Mouse (Mus musculus) intestine, embryonic 14.5 days (tissue): ENCODE results near the gene Gm20518. TPM values are rescaled to one million over a fixed set of nuclear protein-coding genes. Genes with fewer than 3 reads are reported as not detected.

Experiments
- ATAC-seq: fragments of 200-750 bp; cut with Nextera tagmentation; replicated peaks from 2 replicates; pipeline ENCODE4 v1.8.0; 2017; ENCODE audit warnings: low read depth, moderate number of reproducible peaks, moderate TSS enrichment, moderate library complexity; ENCODE audit not compliant: low FRiP score, low TSS enrichment
- DNase-seq: peaks from one replicate; pipeline ENCODE4 v3.0.0-alpha.2; 2018; ENCODE audit warnings: low spot score
- H3K27ac ChIP-seq: fragments of 300-500 bp; sonication (generic); 2 replicates; pipeline ENCODE4 v1.5.1; 2014; ENCODE audit warnings: low read depth, mild to moderate bottlenecking, control low read depth
- H3K27me3 ChIP-seq: fragments of 300-500 bp; sonication (generic); replicated peaks from 2 replicates; pipeline ENCODE4 v1.6.1; 2014; ENCODE audit warnings: low read length, control low read depth; ENCODE audit not compliant: control insufficient read depth, insufficient read depth
- H3K36me3 ChIP-seq: fragments of 300-500 bp; sonication (generic); 2 replicates; pipeline ENCODE4 v1.6.1; 2014; ENCODE audit warnings: low read length, control low read depth; ENCODE audit not compliant: control insufficient read depth, insufficient read depth
- H3K4me1 ChIP-seq: fragments of 300-500 bp; sonication (generic); replicated peaks from 2 replicates; pipeline ENCODE4 v1.6.1; 2014; ENCODE audit warnings: low read length, control low read depth, mixed read lengths; ENCODE audit not compliant: control insufficient read depth, insufficient read depth
- H3K4me2 ChIP-seq: fragments of 300-500 bp; sonication (generic); 2 replicates; pipeline ENCODE4 v1.6.1; 2014; ENCODE audit warnings: low read length
- H3K4me3 ChIP-seq: fragments of 300-500 bp; sonication (generic); 2 replicates; pipeline ENCODE4 v1.5.1; 2014; ENCODE audit warnings: low read depth, low read length, control low read depth, mixed read lengths
- H3K9ac ChIP-seq: fragments of 300-500 bp; sonication (generic); 2 replicates; pipeline ENCODE4 v1.6.1; 2014; ENCODE audit warnings: mild to moderate bottlenecking, low read length
- H3K9me3 ChIP-seq: fragments of 300-500 bp; sonication (generic); 2 replicates; pipeline ENCODE4 v1.6.1; 2016; ENCODE audit warnings: low read length, control low read depth; ENCODE audit not compliant: control insufficient read depth
- WGBS: fragments of 180-500 bp; shearing (Covaris S2); extraction: QIAGEN DNeasy Blood & Tissue Kit; methylation state at CpG from one replicate; pipeline ENCODE4 v1.1.7; 2014; 5-methylcytosine and 5-hydroxymethylcytosine counted together
- polyA plus RNA-seq: library from polyadenylated mRNA; unstranded; fragments of >200 nt; fragmentation: Nextera tagmentation; extraction: Ambion mirVana; gene quantifications from 2 replicates; pipeline ENCODE4 v1.2.1, GENCODE M21; 2014

The Gm20518 gene
- polyA plus RNA-seq, 1 experiment from 2014 or later: 0.37 TPM

DNA sequence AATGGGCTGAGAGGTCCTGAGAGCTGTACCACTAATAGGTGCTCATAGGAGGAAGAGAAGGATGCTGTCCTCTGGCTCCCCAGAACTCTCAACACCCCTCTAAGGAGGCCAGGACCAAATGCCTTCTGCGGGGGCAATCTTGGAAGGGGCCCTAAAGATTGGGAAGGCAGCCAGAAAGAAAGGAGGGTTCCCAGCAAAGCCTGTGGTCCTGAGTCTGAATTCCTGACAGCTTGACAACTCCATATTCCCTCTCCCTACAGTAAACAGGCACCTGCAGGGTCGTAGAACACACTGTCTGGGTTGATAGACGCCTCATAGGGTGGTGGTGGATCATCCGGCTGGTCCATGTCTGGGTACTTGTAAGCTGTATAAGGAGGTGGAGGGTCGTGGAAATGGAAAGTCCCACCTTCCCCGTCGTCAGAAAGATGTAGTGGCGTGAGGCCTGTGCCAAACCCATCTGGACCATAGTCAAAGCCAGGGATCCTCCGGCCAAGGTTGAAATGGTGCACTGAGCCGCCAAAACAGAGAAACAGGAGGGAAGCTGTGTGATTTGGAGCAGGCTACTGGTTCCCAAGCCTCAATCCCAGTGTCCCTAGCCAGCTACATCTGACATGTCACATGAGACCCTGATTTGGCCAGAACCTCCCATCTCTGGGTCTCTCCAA lies 47.6 kb downstream of the Gm20518 start:
- 85% methylated on average over 10 of the region's 10 CpGs for WGBS
- no peak overlapping the region for H3K9ac ChIP-seq
- no peak for ATAC-seq

DNA sequence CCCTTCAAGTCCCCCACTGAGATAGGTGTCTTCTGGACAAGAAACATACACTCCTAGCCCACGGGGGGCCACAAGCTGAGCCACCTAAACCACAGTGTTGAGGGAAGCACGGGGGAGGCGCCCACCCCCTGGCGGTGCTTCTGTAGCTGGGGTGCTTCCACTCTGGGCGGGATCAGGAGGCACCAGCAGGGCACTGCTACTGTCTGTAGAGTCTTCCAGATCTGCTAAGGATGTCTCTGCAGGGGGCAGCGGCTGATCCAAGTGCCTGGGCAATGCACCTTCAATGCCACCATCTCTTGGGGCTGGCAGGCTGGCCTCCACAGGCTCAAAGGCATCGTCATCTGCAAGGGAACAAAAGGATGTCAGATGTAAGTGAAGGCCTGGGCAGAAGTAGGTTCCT lies 49.0 kb downstream of the Gm20518 start:
- ATAC-seq (no peak), DNase-seq (no peak)
- H3K4me3 ChIP-seq: no peak overlapping the region
- no peak overlapping the region for H3K9ac ChIP-seq
- H3K27me3 ChIP-seq: no peaks in the 10 kb centered on the region; the same call in 1 of the 2 replicates
- H3K36me3 ChIP-seq: peaks cover 70% of the 10 kb centered on the region
- WGBS: 96% methylated on average over 7 of the region's 7 CpGs
- no peaks in the 10 kb centered on the region for H3K4me1 ChIP-seq
- no peaks in the 10 kb centered on the region for H3K9me3 ChIP-seq
- no peak overlapping the region for H3K27ac ChIP-seq
- no peak overlapping the region for H3K4me2 ChIP-seq

More for the DNA sequence above, 47.6 kb downstream of the Gm20518 start:
- DNase-seq: no peak
- Histone ChIP-seq H3K9me3 (no peaks in the 10 kb centered on the region), H3K27me3 (no peaks in the 10 kb centered on the region), H3K4me2 (no peak overlapping the region), H3K27ac (no peak overlapping the region), H3K4me1 (no peaks in the 10 kb centered on the region), H3K36me3 (peaks cover 84% of the 10 kb centered on the region), H3K4me3 (no peak overlapping the region)

DNA sequence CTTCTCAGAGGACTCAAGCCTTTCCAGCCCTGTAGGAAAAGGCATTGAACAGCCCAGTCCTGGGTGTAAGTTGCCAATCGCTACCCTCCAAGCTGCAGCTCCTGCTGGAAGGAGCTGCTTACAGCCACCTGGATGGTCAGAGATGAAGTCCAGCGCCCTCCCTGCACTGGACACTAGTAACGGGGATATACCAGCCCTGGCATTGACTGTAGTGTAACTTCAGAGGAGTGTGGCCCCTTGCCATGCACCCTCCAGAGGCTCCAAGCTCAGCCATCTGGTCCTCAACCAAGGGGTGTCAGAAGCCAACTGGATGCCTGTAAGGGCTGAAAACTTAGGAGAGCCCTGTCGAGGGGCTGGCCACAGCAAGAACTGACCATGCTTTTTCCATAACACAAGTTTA lies 51.5 kb downstream of the Gm20518 start:
- no peaks in the 10 kb centered on the region for H3K4me1 ChIP-seq
- no peak for ATAC-seq
- H3K4me3 ChIP-seq: no peak overlapping the region
- H3K36me3 ChIP-seq: peaks cover 46% of the 10 kb centered on the region
- H3K27me3 ChIP-seq: peaks cover 21% of the 10 kb centered on the region
- H3K9ac ChIP-seq: no peak overlapping the region
- H3K4me2 ChIP-seq: no peak overlapping the region
- no peaks in the 10 kb centered on the region for H3K9me3 ChIP-seq
- no peak for DNase-seq
- 86% methylated on average over 4 of the region's 4 CpGs for WGBS
- no peak overlapping the region for H3K27ac ChIP-seq

DNA sequence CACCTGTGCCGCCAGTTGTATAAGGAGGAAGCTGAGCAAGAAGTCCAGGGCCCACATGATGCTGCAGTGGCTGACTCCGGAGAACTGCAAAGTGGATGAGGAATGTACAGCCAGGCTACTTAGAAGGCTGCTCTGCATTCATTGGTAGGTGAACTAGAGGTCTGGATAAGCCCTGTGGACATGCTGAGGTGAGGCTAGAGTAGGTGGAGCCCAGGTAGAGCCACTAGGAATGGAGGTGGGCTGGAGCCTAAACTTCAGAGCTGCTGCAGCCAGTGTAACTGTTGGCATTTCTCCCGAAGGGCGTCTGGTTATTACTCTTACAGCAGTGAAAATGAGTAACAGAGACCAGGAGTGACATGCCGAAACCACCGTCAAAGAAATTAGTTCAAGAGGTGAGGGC lies 53.4 kb downstream of the Gm20518 start, which contains the start of gene Car15:
Car15 (minus strand) TSS at position 314 of the 400 bp plus-strand sequence.
- 79% methylated on average over 6 of the region's 6 CpGs for WGBS
- H3K4me2 ChIP-seq: no peak within 1 kb of the TSS
- no peak within 1 kb of the TSS for H3K27ac ChIP-seq
- no peaks in the 10 kb centered on the region for H3K9me3 ChIP-seq
- no peaks in the 10 kb centered on the region for H3K4me1 ChIP-seq
- no peak for ATAC-seq
- DNase-seq: no peak
- no peak within 1 kb of the TSS for H3K4me3 ChIP-seq
- H3K9ac ChIP-seq: no peak within 1 kb of the TSS
- H3K27me3 ChIP-seq: peaks cover 40% of the 10 kb centered on the region
- peaks cover 27% of the 10 kb centered on the region for H3K36me3 ChIP-seq

DNA sequence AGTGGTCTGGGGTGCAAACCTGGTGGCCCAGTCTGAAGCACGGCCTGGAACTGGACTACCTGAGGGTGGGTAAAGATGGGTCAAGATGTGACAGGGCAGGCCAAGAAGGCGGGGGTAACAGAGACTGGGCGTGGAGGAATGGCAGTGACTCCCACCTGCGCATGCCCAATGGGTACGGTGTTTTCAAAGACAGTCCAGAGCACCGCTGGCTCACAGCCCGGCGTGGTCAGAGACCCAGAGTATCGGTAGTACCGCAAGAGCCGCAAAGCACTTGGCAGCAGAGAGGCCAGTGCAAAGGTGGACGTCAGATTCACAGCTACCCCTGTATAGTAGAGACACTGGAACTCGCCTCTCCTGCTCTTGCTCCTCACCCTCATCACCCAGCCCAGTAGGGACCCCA lies 56.0 kb downstream of the Gm20518 start:
- no peak overlapping the region for H3K4me2 ChIP-seq
- 51% methylated on average over 13 of the region's 13 CpGs for WGBS
- ATAC-seq: no peak

DNA sequence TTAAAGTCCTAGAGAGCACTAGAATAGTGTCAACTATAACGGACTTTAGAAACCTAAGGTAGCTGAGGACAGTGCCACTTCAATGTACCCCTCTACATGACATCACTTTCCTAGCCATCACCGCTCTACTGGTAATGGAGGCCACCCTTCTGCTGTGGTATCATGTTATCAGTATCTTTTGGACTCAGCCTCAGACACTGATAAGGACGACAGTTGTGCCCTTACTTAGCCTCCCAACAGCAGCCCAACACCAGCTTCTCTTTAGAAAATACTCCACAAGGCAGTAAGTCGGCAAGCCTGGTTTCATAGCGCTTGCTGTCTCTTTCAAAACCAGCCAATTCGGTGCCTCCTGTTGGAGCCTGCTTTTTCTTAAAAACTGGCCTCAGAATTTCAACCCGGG lies 56.9 kb downstream of the Gm20518 start:
- H3K27me3 ChIP-seq: peaks cover 71% of the 10 kb centered on the region
- WGBS: 61% methylated on average over 7 of the region's 7 CpGs
- DNase-seq (no peak), ATAC-seq (no peak)
- no peak overlapping the region for H3K9ac ChIP-seq
- no peaks in the 10 kb centered on the region for H3K36me3 ChIP-seq
- no peaks in the 10 kb centered on the region for H3K9me3 ChIP-seq
- H3K4me2 ChIP-seq: peak overlapping the region; percentile 95; the same call in 1 of the 2 replicates
- H3K27ac ChIP-seq: no peak overlapping the region
- no peaks in the 10 kb centered on the region for H3K4me1 ChIP-seq
- peak overlapping the region; percentile 58; the same call in 1 of the 2 replicates for H3K4me3 ChIP-seq

More for the DNA sequence above, 56.0 kb downstream of the Gm20518 start:
- Histone ChIP-seq H3K4me1 (no peaks in the 10 kb centered on the region), H3K9ac (no peak overlapping the region), H3K36me3 (peaks cover 1% of the 10 kb centered on the region; the same call in 1 of the 2 replicates), H3K4me3 (no peak overlapping the region), H3K27ac (no peak overlapping the region), H3K27me3 (peaks cover 66% of the 10 kb centered on the region), H3K9me3 (no peaks in the 10 kb centered on the region)
- DNase-seq: no peak

DNA sequence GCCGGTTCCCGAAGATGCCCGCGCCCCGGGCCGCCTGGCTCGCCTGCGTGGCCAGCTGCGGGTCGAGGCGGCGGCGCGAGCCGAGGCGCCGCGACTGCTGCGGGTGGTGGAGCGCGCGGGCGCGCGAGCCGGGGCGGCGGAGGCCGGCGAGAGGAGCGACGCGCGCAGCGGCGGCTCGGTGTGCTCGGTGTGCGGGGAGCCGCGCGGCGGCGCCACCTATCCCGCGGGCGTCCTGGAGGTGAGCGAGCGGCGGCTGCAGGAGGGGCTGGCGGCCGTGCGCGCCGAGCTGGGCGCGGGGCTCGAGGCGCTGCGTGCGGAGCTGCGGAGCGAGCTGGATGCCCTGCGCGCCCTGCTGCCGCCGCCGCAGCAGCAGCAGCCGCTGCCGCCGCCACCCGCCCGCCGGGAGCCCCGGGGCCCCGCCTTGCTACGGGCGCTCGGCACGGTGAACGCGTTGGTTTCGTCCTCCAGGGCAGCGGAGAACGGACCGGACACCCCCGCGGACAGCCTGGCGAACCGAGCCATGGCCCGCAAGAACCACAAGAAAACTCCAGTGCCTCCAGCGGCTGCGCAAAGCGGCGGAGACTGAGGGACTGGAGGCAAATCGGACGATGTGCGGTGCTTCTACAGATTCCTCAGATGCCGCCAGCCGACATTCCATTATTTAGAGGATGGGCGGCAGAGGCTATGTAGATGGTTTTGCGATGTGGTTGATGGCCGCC lies 57.6 kb downstream of the Gm20518 start:
- Histone ChIP-seq H3K9me3 (no peaks in the 10 kb centered on the region), H3K4me3 (peak overlapping the region; percentile 58), H3K36me3 (no peaks in the 10 kb centered on the region), H3K9ac (peak overlapping the region; percentile 44), H3K27me3 (peaks cover 71% of the 10 kb centered on the region), H3K4me2 (peak overlapping the region; percentile 95), H3K27ac (no peak overlapping the region), H3K4me1 (no peaks in the 10 kb centered on the region)
- DNase-seq: peak; percentile 79
- peak; percentile 36; the same call in 1 of the 2 replicates for ATAC-seq
- WGBS: under 1% methylated on average over 72 of the region's 103 CpGs

DNA sequence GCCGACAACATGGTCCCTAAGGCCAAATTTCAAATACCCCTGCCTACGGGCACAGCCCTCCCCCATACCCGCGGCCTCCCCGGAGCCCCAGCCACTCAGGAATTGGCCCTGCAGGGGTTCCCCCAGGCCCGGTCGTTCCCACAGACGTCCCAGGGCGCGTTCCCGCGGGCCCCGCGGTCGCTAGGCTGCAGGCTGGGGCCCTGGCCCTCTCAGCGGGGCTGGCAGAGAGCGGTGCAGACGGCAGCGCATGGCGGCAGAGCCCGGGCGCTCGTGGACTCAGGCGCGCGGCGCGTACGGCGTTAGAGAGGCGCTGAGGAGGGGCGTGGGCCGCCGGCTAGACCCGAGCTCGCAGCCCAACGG lies 58.2 kb downstream of the Gm20518 start:
- no peaks in the 10 kb centered on the region for H3K9me3 ChIP-seq
- ATAC-seq (no peak), DNase-seq (no peak)
- H3K27ac ChIP-seq: no peak overlapping the region
- H3K9ac ChIP-seq: peak overlapping the region; percentile 44
- H3K4me3 ChIP-seq: peak overlapping the region; percentile 58
- H3K27me3 ChIP-seq: peaks cover 71% of the 10 kb centered on the region
- WGBS: under 1% methylated on average over 37 of the region's 37 CpGs
- H3K36me3 ChIP-seq: no peaks in the 10 kb centered on the region
- peak overlapping the region; percentile 95 for H3K4me2 ChIP-seq
- no peaks in the 10 kb centered on the region for H3K4me1 ChIP-seq
